Mouse (Mus musculus): ENCODE results near the gene Gzmm.

Gene Gzmm

GRCm38 (mm10) chr10:79729357-79729965 lies 40.6 kb downstream of the Gzmm start:
- DNase-seq = no peak

- DNase-seq = peak; percentile 56
These were observed 43.7 kb downstream of the Gzmm start for GRCm38 (mm10) chr10:79732500-79732899.

GRCm38 (mm10) chr10:79733847-79734246 lies 45.0 kb downstream of the Gzmm start:
- no peak for DNase-seq

GRCm38 (mm10) chr10:79735361-79735760 lies 46.5 kb downstream of the Gzmm start:
- no peak for DNase-seq

- peak; percentile 28 for DNase-seq
These were observed 47.9 kb downstream of the Gzmm start for GRCm38 (mm10) chr10:79736706-79737105.

GRCm38 (mm10) chr10:79738259-79738658 lies 49.4 kb downstream of the Gzmm start:
- DNase-seq = no peak

GRCm38 (mm10) chr10:79739234-79739633 lies 50.4 kb downstream of the Gzmm start:
- DNase-seq = no peak

GRCm38 (mm10) chr10:79740863-79741262 lies 52.0 kb downstream of the Gzmm start:
- DNase-seq = no peak

GRCm38 (mm10) chr10:79743161-79743560 lies 54.3 kb downstream of the Gzmm start:
- DNase-seq = no peak

- no peak for DNase-seq
These were observed 55.0 kb downstream of the Gzmm start for GRCm38 (mm10) chr10:79743650-79744365.
